Mouse (Mus musculus) induced T-regulatory cell, adult 2 months (primary cell): ENCODE results near the gene BC061212.
"Not testable (repeated sequence)": the region's sequence is repeated elsewhere in the genome, so short reads cannot be mapped to it uniquely, and the experiment has no call there.

ENCODE experiments used
- DNase-seq: peaks from one replicate; pipeline ENCODE4 v3.0.0-alpha.2; 2012; ENCODE audit warnings: low read depth

BC061212 gene

DNA sequence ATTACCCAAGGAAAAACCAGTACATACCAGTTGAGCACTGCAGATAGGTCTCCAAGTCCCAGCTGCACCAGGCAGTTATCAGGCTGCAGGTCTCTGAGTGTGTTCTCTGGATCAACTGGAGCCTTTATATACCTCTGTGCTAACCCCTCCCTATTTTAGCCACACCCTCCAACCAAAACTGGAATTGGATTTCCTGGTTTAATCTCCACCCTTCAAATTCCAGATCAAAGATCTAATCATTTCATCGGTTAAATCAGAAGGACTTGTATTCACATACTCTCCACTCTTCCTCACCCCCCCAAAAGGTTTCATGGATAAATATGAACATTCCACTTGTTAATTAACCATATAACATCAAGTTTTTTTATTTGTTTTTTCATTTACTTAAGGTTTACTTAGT lies at the start of gene BC061212:
Gene BC061212, minus strand, starts transcription at position 101 of the 400 bp plus-strand sequence.
- DNase-seq = not testable (repeated sequence)

DNA sequence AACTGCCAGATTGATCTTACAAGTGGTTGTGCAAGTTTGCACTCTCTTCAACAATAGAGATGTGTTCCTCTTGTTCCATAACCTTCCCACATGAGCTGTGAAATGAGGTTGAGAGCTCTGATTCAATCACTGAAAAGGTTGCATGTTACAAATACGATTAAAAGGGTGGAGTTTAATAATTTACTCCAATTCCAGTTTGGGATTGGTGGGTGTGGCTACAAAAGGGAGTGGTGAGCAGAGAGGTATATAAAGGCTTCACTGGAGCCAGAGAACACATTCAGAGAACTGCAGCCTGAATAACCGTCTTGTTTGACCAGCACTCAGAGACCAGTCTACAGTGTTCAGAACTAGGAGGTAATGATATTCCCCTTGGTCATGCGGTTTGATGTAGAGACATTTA lies 5.7 kb upstream of the BC061212 start, which contains the start of gene Gm6351:
Gene Gm6351, plus strand, starts transcription at position 301 of the 400 bp plus-strand sequence.
- not testable (repeated sequence) for DNase-seq
